Mouse (Mus musculus) stomach, embryonic 14.5 days (tissue): ENCODE measurements around the gene Tmem52. TPM values are rescaled to one million over a fixed set of nuclear protein-coding genes. Genes with fewer than 3 reads are reported as not detected.
A peak's percentile ranks its signal among the peaks of the same experiment; 100 is the strongest.

Experiments used
- ATAC-seq: fragments of 200-750 bp; cut with Nextera tagmentation; 2 replicates; pipeline ENCODE4 v1.8.0; 2017; ENCODE audit warnings: low read depth, moderate TSS enrichment; ENCODE audit not compliant: insufficient number of reproducible peaks, insufficient read depth, low FRiP score
- H3K27ac ChIP-seq: fragments of 300-500 bp; sonication (generic); 2 replicates; pipeline ENCODE4 v1.5.1; 2014; ENCODE audit warnings: mild to moderate bottlenecking, low read length, moderate library complexity, mixed read lengths
- H3K27me3 ChIP-seq: fragments of 300-500 bp; sonication (generic); 2 replicates; pipeline ENCODE4 v1.6.1; 2014; ENCODE audit warnings: low read length, control low read depth, mixed read lengths; ENCODE audit not compliant: control insufficient read depth, insufficient read depth
- H3K36me3 ChIP-seq: fragments of 300-500 bp; sonication (generic); 2 replicates; pipeline ENCODE4 v1.6.1; 2014; ENCODE audit warnings: mild to moderate bottlenecking, control low read depth, low read length, moderate library complexity, mixed read lengths; ENCODE audit not compliant: control insufficient read depth, insufficient read depth
- H3K4me1 ChIP-seq: fragments of 300-500 bp; sonication (generic); 2 replicates; pipeline ENCODE4 v1.6.1; 2014; ENCODE audit warnings: low read length, control low read depth, mixed read lengths; ENCODE audit not compliant: control insufficient read depth, insufficient read depth
- H3K4me2 ChIP-seq: fragments of 300-500 bp; sonication (generic); replicated peaks from 2 replicates; pipeline ENCODE4 v1.6.1; 2014; ENCODE audit warnings: low read depth, low read length, control low read depth
- H3K4me3 ChIP-seq: fragments of 300-500 bp; sonication (generic); 2 replicates; pipeline ENCODE4 v1.5.1; 2014; ENCODE audit warnings: low read depth, low read length, control low read depth
- H3K9ac ChIP-seq: fragments of 300-500 bp; sonication (generic); replicated peaks from 2 replicates; pipeline ENCODE4 v1.6.1; 2014; ENCODE audit warnings: low read depth, mild to moderate bottlenecking, control low read depth, low read length, moderate library complexity, mixed read lengths
- H3K9me3 ChIP-seq: fragments of 300-500 bp; sonication (generic); 2 replicates; pipeline ENCODE4 v1.6.1; 2016; ENCODE audit warnings: low read depth, low read length, control low read depth; ENCODE audit not compliant: control insufficient read depth
- WGBS: fragments of 180-500 bp; shearing (Covaris S2); extraction: QIAGEN DNeasy Blood & Tissue Kit; methylation state at CpG from one replicate; pipeline ENCODE4 v1.1.7; 2014; 5-methylcytosine and 5-hydroxymethylcytosine counted together
- polyA plus RNA-seq: library from polyadenylated mRNA; unstranded; fragments of >200 nt; fragmentation: Nextera tagmentation; extraction: Ambion mirVana; gene quantifications from 2 replicates; pipeline ENCODE4 v1.2.1, GENCODE M21; 2014

The Tmem52 gene
- polyA plus RNA-seq, 1 experiment from 2014 or later, result not detected

- peaks cover 48% of the 10 kb centered on the region for H3K4me1 ChIP-seq
- H3K4me3 ChIP-seq, result peak overlapping the region; percentile 98
- peak overlapping the region; percentile 100; the same call in 1 of the 2 replicates for H3K9ac ChIP-seq
- no peak for ATAC-seq
- 29% methylated on average over 5 of the region's 5 CpGs for WGBS
- no peaks in the 10 kb centered on the region for H3K9me3 ChIP-seq
- H3K27ac ChIP-seq, result peak overlapping the region; percentile 95
- H3K36me3 ChIP-seq, result no peaks in the 10 kb centered on the region
- no peaks in the 10 kb centered on the region for H3K27me3 ChIP-seq
- peak overlapping the region; percentile 78 for H3K4me2 ChIP-seq
Observed at GRCm38 (mm10) chr4:155490456-155490855, 21.5 kb downstream of the Tmem52 start.

GRCm38 (mm10) chr4:155490990-155491504 is 22.1 kb downstream of the Tmem52 start, which contains the start of gene Gnb1:
Gnb1 (plus strand) TSS chr4:155491361.
- under 1% methylated on average over 47 of the region's 60 CpGs for WGBS
- ATAC-seq, result peak; percentile 69
- Histone ChIP-seq H3K27me3 (no peaks in the 10 kb centered on the region), H3K27ac (peak within 1 kb of the TSS; percentile 95), H3K4me1 (peaks cover 48% of the 10 kb centered on the region), H3K4me2 (peak within 1 kb of the TSS; percentile 78), H3K9ac (peak within 1 kb of the TSS; percentile 100), H3K9me3 (no peaks in the 10 kb centered on the region), H3K36me3 (no peaks in the 10 kb centered on the region), H3K4me3 (peak within 1 kb of the TSS; percentile 98)

- WGBS, result under 1% methylated on average over 54 of the region's 54 CpGs
Observed at GRCm38 (mm10) chr4:155491529-155492130, 22.7 kb downstream of the Tmem52 start.

GRCm38 (mm10) chr4:155492131-155492633 is 23.3 kb downstream of the Tmem52 start:
- Histone ChIP-seq H3K4me2 (peak overlapping the region; percentile 73), H3K4me3 (peak overlapping the region; percentile 98), H3K36me3 (no peaks in the 10 kb centered on the region), H3K9ac (peak overlapping the region; percentile 100), H3K27me3 (no peaks in the 10 kb centered on the region), H3K4me1 (peaks cover 47% of the 10 kb centered on the region), H3K27ac (peak overlapping the region; percentile 95), H3K9me3 (no peaks in the 10 kb centered on the region)
- under 1% methylated on average over 51 of the region's 51 CpGs for WGBS
- ATAC-seq, result no peak

More at GRCm38 (mm10) chr4:155491529-155492130, 22.7 kb downstream of the Tmem52 start:
- Histone ChIP-seq H3K27me3 (no peaks in the 10 kb centered on the region), H3K4me1 (peaks cover 48% of the 10 kb centered on the region), H3K4me3 (peak overlapping the region; percentile 98), H3K27ac (peak overlapping the region; percentile 95), H3K9ac (peak overlapping the region; percentile 100), H3K9me3 (no peaks in the 10 kb centered on the region), H3K4me2 (peak overlapping the region; percentile 73), H3K36me3 (no peaks in the 10 kb centered on the region)
- peak; percentile 24; the same call in 1 of the 2 replicates for ATAC-seq

GRCm38 (mm10) chr4:155494891-155495290 is 26.0 kb downstream of the Tmem52 start:
- no peak for ATAC-seq
- Histone ChIP-seq H3K27ac (no peak overlapping the region), H3K9me3 (no peaks in the 10 kb centered on the region), H3K4me2 (0 out of 2 replicates have a peak overlapping the region, but pooled peaks have one; percentile 73), H3K4me1 (peaks cover 23% of the 10 kb centered on the region; the same call in 1 of the 2 replicates), H3K36me3 (no peaks in the 10 kb centered on the region), H3K27me3 (no peaks in the 10 kb centered on the region), H3K9ac (no peak overlapping the region), H3K4me3 (no peak overlapping the region)
- 70% methylated on average over 4 of the region's 4 CpGs for WGBS

GRCm38 (mm10) chr4:155497963-155498362 is 29.0 kb downstream of the Tmem52 start:
- H3K4me2 ChIP-seq, result no peak overlapping the region
- H3K4me3 ChIP-seq, result no peak overlapping the region
- no peak for ATAC-seq
- no peak overlapping the region for H3K27ac ChIP-seq
- WGBS, result 71% methylated on average over 3 of the region's 3 CpGs
- no peak overlapping the region for H3K9ac ChIP-seq
- H3K4me1 ChIP-seq, result peaks cover 16% of the 10 kb centered on the region; the same call in 1 of the 2 replicates
- H3K27me3 ChIP-seq, result no peaks in the 10 kb centered on the region
- no peaks in the 10 kb centered on the region for H3K9me3 ChIP-seq
- no peaks in the 10 kb centered on the region for H3K36me3 ChIP-seq

- 71% methylated on average over 2 of the region's 2 CpGs for WGBS
- H3K27ac ChIP-seq, result no peak overlapping the region
- ATAC-seq, result no peak
- H3K9me3 ChIP-seq, result no peaks in the 10 kb centered on the region
- peaks cover 8% of the 10 kb centered on the region for H3K4me1 ChIP-seq
- no peaks in the 10 kb centered on the region for H3K36me3 ChIP-seq
- H3K4me2 ChIP-seq, result no peak overlapping the region
- H3K4me3 ChIP-seq, result no peak overlapping the region
- no peaks in the 10 kb centered on the region for H3K27me3 ChIP-seq
- H3K9ac ChIP-seq, result no peak overlapping the region
Observed at GRCm38 (mm10) chr4:155501126-155501525, 32.2 kb downstream of the Tmem52 start.

- H3K9ac ChIP-seq, result no peak overlapping the region
- no peaks in the 10 kb centered on the region for H3K9me3 ChIP-seq
- no peak overlapping the region for H3K27ac ChIP-seq
- no peaks in the 10 kb centered on the region for H3K27me3 ChIP-seq
- H3K4me2 ChIP-seq, result no peak overlapping the region
- 62% methylated on average over 8 of the region's 8 CpGs for WGBS
- ATAC-seq, result no peak
- H3K36me3 ChIP-seq, result no peaks in the 10 kb centered on the region
- peaks cover 8% of the 10 kb centered on the region for H3K4me1 ChIP-seq
- H3K4me3 ChIP-seq, result no peak overlapping the region
Observed at GRCm38 (mm10) chr4:155505067-155505466, 36.2 kb downstream of the Tmem52 start.
